Mouse (Mus musculus): ENCODE results near the gene Syce1l. TPM values are rescaled to one million over a fixed set of nuclear protein-coding genes. Genes with fewer than 3 reads are reported as not detected.

Gene Syce1l
- polyA plus RNA-seq, 2 experiments: not detected

- Histone ChIP-seq H3K27ac (peak overlapping the region; percentile 15), H3K36me3 (replicated peaks; ENCODE audit: control insufficient read depth, insufficient read depth, low read depth) (no peaks in the 10 kb centered on the region), H3K27me3 (ENCODE audit: control insufficient read depth, insufficient read depth, low read length) (no peaks in the 10 kb centered on the region), H3K4me2 (ENCODE audit: low read depth) (peak overlapping the region; percentile 94), H3K4me3 (ENCODE audit: insufficient read depth in 1 of 2, low read depth in 2 of 2, low read length in 2 of 2) (peak overlapping the region; percentile 71 to 96), H3K9me3 (ENCODE audit: control insufficient read depth, low read length) (no peaks in the 10 kb centered on the region), H3K9ac (replicated peaks) (peak overlapping the region; percentile 77), H3K4me1 (replicated peaks; ENCODE audit: control insufficient read depth in 2 of 2, insufficient read depth in 2 of 2, low read length in 1 of 2) (peaks cover 2 to 12% of the 10 kb centered on the region in 2 experiments; a peak in 2 of 4 replicates)
- TF ChIP-seq EP300 (IDR thresholded peaks at IDR 0.05; ENCODE audit: low read depth) (no peak), CTCF (IDR thresholded peaks at IDR 0.05; ENCODE audit: low read depth) (no peak)
- ATAC-seq (ENCODE audit: insufficient read depth) (peak; percentile 77), DNase-seq (ENCODE audit: low read depth in 3 of 3, low spot score in 3 of 3) (peak; percentile 75 to 85 (median 79))
- under 1% methylated on average over 44 of the region's 44 CpGs for WGBS (ENCODE audit: insufficient replicate concordance)
Observed at GRCm38 (mm10) chr8:113635592-113636279, 7.3 kb upstream of the Syce1l start.

- Histone ChIP-seq H3K27ac (no peak overlapping the region), H3K27me3 (ENCODE audit: control insufficient read depth, insufficient read depth, low read length) (no peaks in the 10 kb centered on the region), H3K9ac (replicated peaks) (peak overlapping the region; percentile 77), H3K4me2 (ENCODE audit: low read depth) (peak overlapping the region; percentile 94), H3K36me3 (replicated peaks; ENCODE audit: control insufficient read depth, insufficient read depth, low read depth) (no peaks in the 10 kb centered on the region), H3K4me1 (replicated peaks; ENCODE audit: control insufficient read depth in 2 of 2, insufficient read depth in 2 of 2, low read length in 1 of 2) (peaks cover 2 to 12% of the 10 kb centered on the region in 2 experiments; a peak in 2 of 4 replicates), H3K4me3 (ENCODE audit: insufficient read depth in 1 of 2, low read depth in 2 of 2, low read length in 2 of 2) (peak overlapping the region; percentile 71 to 96), H3K9me3 (ENCODE audit: control insufficient read depth, low read length) (no peaks in the 10 kb centered on the region)
- ATAC-seq (ENCODE audit: insufficient read depth) (no peak), DNase-seq (ENCODE audit: low read depth in 3 of 3, low spot score in 3 of 3) (peak in 1 of 3 experiments; percentile 10)
- WGBS (ENCODE audit: insufficient replicate concordance): 23% methylated on average over 5 of the region's 5 CpGs
- TF ChIP-seq EP300 (IDR thresholded peaks at IDR 0.05; ENCODE audit: low read depth) (no peak), CTCF (IDR thresholded peaks at IDR 0.05; ENCODE audit: low read depth) (0 out of 2 replicates have a peak, but pooled peaks have one; percentile 23)
Observed at GRCm38 (mm10) chr8:113636280-113636628, 6.8 kb upstream of the Syce1l start.

- no peak overlapping the region for H3K4me3 ChIP-seq (ENCODE audit: insufficient read depth in 1 of 2, low read depth in 2 of 2, low read length in 2 of 2)
- TF ChIP-seq EP300 (IDR thresholded peaks at IDR 0.05; ENCODE audit: low read depth) (no peak), CTCF (IDR thresholded peaks at IDR 0.05; ENCODE audit: low read depth) (no peak)
- H3K36me3 ChIP-seq (replicated peaks; ENCODE audit: control insufficient read depth, insufficient read depth, low read depth): no peaks in the 10 kb centered on the region
- H3K27me3 ChIP-seq (ENCODE audit: control insufficient read depth, insufficient read depth, low read length): no peaks in the 10 kb centered on the region
- no peak overlapping the region for H3K4me2 ChIP-seq (ENCODE audit: low read depth)
- no peaks in the 10 kb centered on the region for H3K9me3 ChIP-seq (ENCODE audit: control insufficient read depth, low read length)
- H3K4me1 ChIP-seq (replicated peaks; ENCODE audit: control insufficient read depth in 2 of 2, insufficient read depth in 2 of 2, low read length in 1 of 2): peaks cover 0 to 6% of the 10 kb centered on the region in 2 experiments; a peak in 2 of 4 replicates
- no peak overlapping the region for H3K27ac ChIP-seq
- no peak overlapping the region for H3K9ac ChIP-seq (replicated peaks)
- WGBS (ENCODE audit: insufficient replicate concordance): 75% methylated on average over 8 of the region's 8 CpGs
- ATAC-seq (ENCODE audit: insufficient read depth) (no peak), DNase-seq (ENCODE audit: low read depth in 3 of 3, low spot score in 3 of 3) (no peak)
Observed at GRCm38 (mm10) chr8:113640357-113640756, 2.7 kb upstream of the Syce1l start.

- no peak for TF ChIP-seq CTCF (IDR thresholded peaks at IDR 0.05; ENCODE audit: low read depth)
- no peak for TF ChIP-seq EP300 (IDR thresholded peaks at IDR 0.05; ENCODE audit: low read depth)
- Histone ChIP-seq H3K4me1 (replicated peaks; ENCODE audit: control insufficient read depth in 2 of 2, insufficient read depth in 2 of 2, low read length in 1 of 2) (no peaks in the 10 kb centered on the region), H3K4me3 (ENCODE audit: insufficient read depth in 1 of 2, low read depth in 2 of 2, low read length in 2 of 2) (no peak overlapping the region), H3K4me2 (ENCODE audit: low read depth) (no peak overlapping the region), H3K27ac (no peak overlapping the region), H3K27me3 (ENCODE audit: control insufficient read depth, insufficient read depth, low read length) (no peaks in the 10 kb centered on the region), H3K9me3 (ENCODE audit: control insufficient read depth, low read length) (no peaks in the 10 kb centered on the region), H3K36me3 (replicated peaks; ENCODE audit: control insufficient read depth, insufficient read depth, low read depth) (no peaks in the 10 kb centered on the region), H3K9ac (replicated peaks) (no peak overlapping the region)
- 76% methylated on average over 8 of the region's 8 CpGs for WGBS (ENCODE audit: insufficient replicate concordance)
- DNase-seq (ENCODE audit: low read depth in 3 of 3, low spot score in 3 of 3) (no peak), ATAC-seq (ENCODE audit: insufficient read depth) (no peak)
Observed at GRCm38 (mm10) chr8:113643479-113644210, 632 bp downstream of the Syce1l start.

GRCm38 (mm10) chr8:113645220-113645619, 2.2 kb downstream of the Syce1l start:
- 39% methylated on average over 5 of the region's 5 CpGs for WGBS (ENCODE audit: insufficient replicate concordance)
- H3K4me2 ChIP-seq (ENCODE audit: low read depth): no peak overlapping the region

More at GRCm38 (mm10) chr8:113645220-113645619, 2.2 kb downstream of the Syce1l start:
- TF ChIP-seq EP300 (IDR thresholded peaks at IDR 0.05; ENCODE audit: low read depth) (no peak), CTCF (IDR thresholded peaks at IDR 0.05; ENCODE audit: low read depth) (no peak)
- Histone ChIP-seq H3K27ac (no peak overlapping the region), H3K36me3 (replicated peaks; ENCODE audit: control insufficient read depth, insufficient read depth, low read depth) (no peaks in the 10 kb centered on the region), H3K9ac (replicated peaks) (no peak overlapping the region), H3K4me3 (ENCODE audit: insufficient read depth in 1 of 2, low read depth in 2 of 2, low read length in 2 of 2) (no peak overlapping the region), H3K27me3 (ENCODE audit: control insufficient read depth, insufficient read depth, low read length) (no peaks in the 10 kb centered on the region), H3K9me3 (ENCODE audit: control insufficient read depth, low read length) (no peaks in the 10 kb centered on the region), H3K4me1 (replicated peaks; ENCODE audit: control insufficient read depth in 2 of 2, insufficient read depth in 2 of 2, low read length in 1 of 2) (no peaks in the 10 kb centered on the region)
- DNase-seq (ENCODE audit: low read depth in 3 of 3, low spot score in 3 of 3): no peak
- no peak for ATAC-seq (ENCODE audit: insufficient read depth)

Data from liver, embryonic 14.5 days (tissue).